Mouse (Mus musculus): ENCODE data around the gene Hormad1.

- TF ChIP-seq CTCF (IDR thresholded peaks at IDR 0.05) (no peak), EP300 (IDR thresholded peaks at IDR 0.05) (no peak)
Measured at GRCm38 (mm10) chr3:95519315-95519714, 40.2 kb upstream of the Hormad1 start.
